26 mouse cellular contexts compared by ENCODE assay signal in genomic region chr13:11535874-11536273, GRCm38 (mm10).
"Had no signal": no experiment of that assay in that cellular context is flagged by ENCODE, and none has a peak within 500 bp of the region (broad histone marks: within the 10 kb centered on the region; RNA-seq: fewer than 3 reads in every experiment).

No protein-coding gene starts in this region.

- H3K4me1 ChIP-seq: heart, embryonic 13.5 days; heart, embryonic 15.5 days; hindbrain, embryonic 10.5 days; hindbrain, embryonic 12.5 days; intestine, embryonic 15.5 days; limb, embryonic 10.5 days; limb, embryonic 12.5 days had no signal

- H3K27ac ChIP-seq: gastrocnemius, adult 2 months; heart, adult 2 months; heart, embryonic 13.5 days; heart, embryonic 15.5 days; hindbrain, embryonic 10.5 days; hindbrain, embryonic 12.5 days; hindbrain, embryonic 14.5 days; intestine, embryonic 15.5 days; layer of hippocampus, adult 2 months; left cerebral cortex, adult 2 months; limb, embryonic 10.5 days; limb, embryonic 12.5 days had no signal

- H3K4me3 ChIP-seq: gastrocnemius, adult 2 months; heart, adult 2 months; heart, embryonic 13.5 days; heart, embryonic 15.5 days; hindbrain, embryonic 10.5 days; hindbrain, embryonic 12.5 days; intestine, embryonic 15.5 days; layer of hippocampus, adult 2 months; left cerebral cortex, adult 2 months; limb, embryonic 10.5 days; limb, embryonic 12.5 days had no signal

- H3K4me2 ChIP-seq: heart, embryonic 11.5 days; heart, embryonic 13.5 days; heart, embryonic 15.5 days; hindbrain, embryonic 12.5 days; hindbrain, embryonic 14.5 days; intestine, embryonic 15.5 days; limb, embryonic 12.5 days had no signal

- H3K27me3 ChIP-seq: heart, embryonic 13.5 days; heart, embryonic 15.5 days; hindbrain, embryonic 12.5 days; intestine, embryonic 15.5 days; limb, embryonic 12.5 days had no signal

- H3K36me3 ChIP-seq: heart, embryonic 13.5 days; heart, embryonic 15.5 days; hindbrain, embryonic 10.5 days; hindbrain, embryonic 12.5 days; intestine, embryonic 15.5 days; limb, embryonic 10.5 days; limb, embryonic 12.5 days had no signal

- H3K9me3 ChIP-seq: heart, embryonic 13.5 days; heart, embryonic 15.5 days; hindbrain, embryonic 10.5 days; hindbrain, embryonic 12.5 days; intestine, embryonic 15.5 days; limb, embryonic 10.5 days; limb, embryonic 12.5 days had no signal

- ATAC-seq: hindbrain, embryonic 16.5 days; inflammation-experienced regulatory T-cells, adult 6 months; intestine, embryonic 15.5 days; intestine, postnatal 0 days had no signal

- DNase-seq: gastrocnemius, adult 2 months; gastrocnemius, postnatal 10 days; gastrocnemius, postnatal 25 days; heart, adult 2 months; heart, postnatal 14 days; heart, postnatal 4 days; kidney, adult 18-20 months; kidney, adult 8-10 months; kidney, postnatal 10 days; kidney, postnatal 25 days; kidney, postnatal 4 days; liver had no signal

- H3K9ac ChIP-seq: heart, embryonic 13.5 days; heart, embryonic 15.5 days; hindbrain, embryonic 12.5 days; hindbrain, embryonic 14.5 days; intestine, embryonic 15.5 days; limb, embryonic 12.5 days had no signal
